Mouse (Mus musculus) central nervous system, embryonic 14 days (tissue): ENCODE data around the gene Cyp1a2. TPM values are rescaled to one million over a fixed set of nuclear protein-coding genes. Genes with fewer than 3 reads are reported as not detected.

Experiments used
- polyA plus RNA-seq: library from polyadenylated mRNA; depleted of rRNA; stranded (reverse); fragments of >200 nt; gene quantifications from 2 replicates; pipeline ENCODE4 v1.2.3, GENCODE M21; 2012; rRNA removed

The Cyp1a2 gene
- not detected in 2 replicates for polyA plus RNA-seq

GRCm38 (mm10) chr9:57683520-57683919, at the start of gene Cyp1a2:
TSS of gene Cyp1a2 (minus strand) at chr9:57683703.

GRCm38 (mm10) chr9:57708068-57708719, 24.7 kb upstream of the Cyp1a2 start, which contains the start of gene Edc3:
TSS of gene Edc3 (plus strand) at chr9:57708540.

GRCm38 (mm10) chr9:57687751-57688150, 4.2 kb upstream of the Cyp1a2 start, which contains the start of gene Cyp1a1:
TSS of gene Cyp1a1 (plus strand) at chr9:57687928.

GRCm38 (mm10) chr9:57653283-57653682, 30.2 kb downstream of the Cyp1a2 start, which contains the start of gene Csk:
TSS of gene Csk (minus strand) at chr9:57653631.

Other genes with a start within 250 kb of the Cyp1a2 start
- 17.6 and 19.2 TPM in 2 replicates for gene Ppcdc, start 243.6 kb downstream of the Cyp1a2 start, polyA plus RNA-seq
- 158 and 168 TPM in 2 replicates for gene Scamp5, start 215.6 kb downstream of the Cyp1a2 start, polyA plus RNA-seq
- gene Rpp25, start 179.7 kb downstream of the Cyp1a2 start, polyA plus RNA-seq, result 8.9 and 9.9 TPM in 2 replicates
- 281 and 304 TPM in 2 replicates for gene Cox5a, start 162.4 kb downstream of the Cyp1a2 start, polyA plus RNA-seq
- 14.1 and 15.3 TPM in 2 replicates for gene Fam219b, start 146.2 kb downstream of the Cyp1a2 start, polyA plus RNA-seq
- 73.2 and 77.8 TPM in 2 replicates for gene Mpi, start 130.9 kb downstream of the Cyp1a2 start, polyA plus RNA-seq
- 64.7 and 67.9 TPM in 2 replicates for gene Scamp2, start 122.8 kb downstream of the Cyp1a2 start, polyA plus RNA-seq
- gene Ulk3, start 94.3 kb downstream of the Cyp1a2 start, polyA plus RNA-seq, result 34.6 and 42.8 TPM in 2 replicates
- gene Cplx3, start 77.4 kb downstream of the Cyp1a2 start, polyA plus RNA-seq, result 0.19 and 0.42 TPM in 2 replicates
- 0.05 TPM in 1 of 2 replicates, not detected in the other for gene Lman1l, start 62.9 kb downstream of the Cyp1a2 start, polyA plus RNA-seq
- gene Csk, start 30.1 kb downstream of the Cyp1a2 start, polyA plus RNA-seq, result 114 and 117 TPM in 2 replicates
- gene Cyp1a1, start 4.2 kb upstream of the Cyp1a2 start, polyA plus RNA-seq, result 0.05 and 0.06 TPM in 2 replicates
- gene Edc3, start 24.8 kb upstream of the Cyp1a2 start, polyA plus RNA-seq, result 19.5 and 21.2 TPM in 2 replicates
- 170 and 196 TPM in 2 replicates for gene Clk3, start 82.2 kb upstream of the Cyp1a2 start, polyA plus RNA-seq
- 13.3 and 14.3 TPM in 2 replicates for gene Arid3b, start 153.1 kb upstream of the Cyp1a2 start, polyA plus RNA-seq
- 105 and 114 TPM in 2 replicates for gene Ubl7, start 227.3 kb upstream of the Cyp1a2 start, polyA plus RNA-seq